Mouse (Mus musculus) spleen, adult 2 months (tissue): ENCODE measurements around the gene Pax7.

ENCODE experiments used
- CTCF ChIP-seq: fragments of 200-500 bp; IDR thresholded peaks from 2 replicates; pipeline ENCODE4 v1.5.1; 2011; ENCODE audit warnings: mild to moderate bottlenecking, inconsistent platforms; ENCODE audit not compliant: insufficient read depth, insufficient read length, insufficient replicate concordance; ENCODE audit errors: extremely low read depth
- POLR2A ChIP-seq: fragments of 200-500 bp; IDR thresholded peaks from 2 replicates; pipeline ENCODE4 v1.6.1; 2011; ENCODE audit warnings: low read depth, low read length, inconsistent platforms

- TF ChIP-seq POLR2A = no peak
- TF ChIP-seq CTCF = peak; percentile 41; the same call in 1 of the 2 replicates
Observed at GRCm38 (mm10) chr4:139852219-139853035, 19.1 kb upstream of the Pax7 start.
